10 mouse cellular contexts compared by ENCODE assay signal in the genomic region with DNA sequence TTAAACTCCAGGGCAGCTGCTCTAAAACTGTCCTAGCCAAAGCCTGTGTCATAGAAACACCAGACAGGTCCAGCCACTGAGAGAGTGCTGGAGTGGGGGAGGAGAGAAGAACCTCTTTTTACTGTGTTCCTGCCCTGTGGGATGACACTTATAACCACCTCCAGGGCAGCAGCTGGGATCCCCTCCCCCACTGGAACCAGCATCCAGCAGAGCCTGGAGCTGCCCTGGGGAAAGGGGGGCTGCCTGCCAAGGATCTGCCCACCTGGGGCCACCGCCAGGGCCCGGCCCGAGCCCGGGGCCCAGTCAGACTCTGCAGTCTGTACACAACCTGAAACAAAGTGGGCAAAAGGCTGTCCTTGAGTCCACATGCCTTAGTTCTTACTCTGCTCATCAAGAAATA. TPM values are rescaled to one million over a fixed set of nuclear protein-coding genes. Genes with fewer than 3 reads are reported as not detected.
DNase-seq lines count a peak whose midpoint lies in the region; ATAC-seq and TF ChIP-seq lines count a peak whose summit lies in the region.
"Had no signal": no experiment of that assay in that cellular context is flagged by ENCODE, and none has a peak within 500 bp of the region (broad histone marks: within the 10 kb centered on the region; RNA-seq: fewer than 3 reads in every experiment).

No protein-coding gene starts in this region.

- peak overlapping the region; percentile 59 for H3K27ac ChIP-seq in intestine, embryonic 16.5 days (ENCODE audit: low read length)
- no peak overlapping the region for H3K27ac ChIP-seq in intestine, embryonic 15.5 days
- H3K27ac ChIP-seq in hindbrain, embryonic 16.5 days (ENCODE audit: low read depth, low read length): no peak overlapping the region
- H3K27ac ChIP-seq in kidney, adult 2 months (ENCODE audit: insufficient read depth, low read depth, low read length): no peak overlapping the region
- H3K27ac ChIP-seq: midbrain, embryonic 10.5 days had no signal

- H3K4me1 ChIP-seq in intestine, embryonic 16.5 days (ENCODE audit: control insufficient read depth, insufficient read depth, low read length): peaks cover 18% of the 10 kb centered on the region
- peaks cover 9% of the 10 kb centered on the region for H3K4me1 ChIP-seq in intestine, embryonic 15.5 days (replicated peaks)
- peaks cover 5% of the 10 kb centered on the region for H3K4me1 ChIP-seq in hindbrain, embryonic 16.5 days (ENCODE audit: control insufficient read depth, insufficient read depth, low read depth, low read length)
- H3K4me1 ChIP-seq in kidney, adult 2 months (ENCODE audit: control insufficient read depth, insufficient read depth, low read length): 0 out of 2 replicates have a peak, but pooled peaks cover 4% of the 10 kb centered on the region

- no peak overlapping the region for H3K4me2 ChIP-seq in intestine, embryonic 16.5 days (ENCODE audit: low read depth, low read length)
- no peak overlapping the region for H3K4me2 ChIP-seq in intestine, embryonic 15.5 days (replicated peaks)
- no peak overlapping the region for H3K4me2 ChIP-seq in hindbrain, embryonic 16.5 days (ENCODE audit: low read length)

- H3K9ac ChIP-seq in intestine, embryonic 16.5 days (ENCODE audit: low read depth, low read length): no peak overlapping the region
- H3K9ac ChIP-seq in intestine, embryonic 15.5 days: no peak overlapping the region
- H3K9ac ChIP-seq in hindbrain, embryonic 16.5 days (ENCODE audit: low read depth, low read length): no peak overlapping the region

- no peaks in the 10 kb centered on the region for H3K9me3 ChIP-seq in intestine, embryonic 16.5 days (ENCODE audit: control insufficient read depth, low read length)
- H3K9me3 ChIP-seq in intestine, embryonic 15.5 days: no peaks in the 10 kb centered on the region
- H3K9me3 ChIP-seq in hindbrain, embryonic 16.5 days (ENCODE audit: control insufficient read depth, low read length): no peaks in the 10 kb centered on the region
- H3K9me3 ChIP-seq: midbrain, embryonic 10.5 days had no signal

- TF ChIP-seq POLR2A in kidney, adult 2 months (IDR thresholded peaks at IDR 0.05; ENCODE audit: low read depth, low read length): no peak

- H3K36me3 ChIP-seq in intestine, embryonic 16.5 days (ENCODE audit: control insufficient read depth, insufficient read depth, low read length): no peaks in the 10 kb centered on the region
- no peaks in the 10 kb centered on the region for H3K36me3 ChIP-seq in intestine, embryonic 15.5 days
- H3K36me3 ChIP-seq in hindbrain, embryonic 16.5 days (ENCODE audit: control insufficient read depth, insufficient read depth, low read length): no peaks in the 10 kb centered on the region
- H3K36me3 ChIP-seq in kidney, adult 2 months (ENCODE audit: control insufficient read depth, insufficient read depth, low read length): no peaks in the 10 kb centered on the region
- H3K36me3 ChIP-seq: midbrain, embryonic 10.5 days had no signal

- no peak for ATAC-seq in intestine, embryonic 16.5 days
- ATAC-seq in intestine, embryonic 15.5 days: no peak
- ATAC-seq in hindbrain, embryonic 16.5 days: no peak

- H3K4me3 ChIP-seq in intestine, embryonic 16.5 days (ENCODE audit: low read length): no peak overlapping the region
- no peak overlapping the region for H3K4me3 ChIP-seq in intestine, embryonic 15.5 days (replicated peaks)
- H3K4me3 ChIP-seq in hindbrain, embryonic 16.5 days (ENCODE audit: low read length): no peak overlapping the region
- no peak overlapping the region for H3K4me3 ChIP-seq in kidney, adult 2 months (ENCODE audit: insufficient read depth, low read depth, low read length)
- H3K4me3 ChIP-seq: midbrain, embryonic 10.5 days had no signal

- peak; percentile 50 for DNase-seq in urinary bladder, postnatal 14 days (ENCODE audit: low spot score)
- DNase-seq in urinary bladder, adult 2 months (ENCODE audit: low spot score): no peak
- DNase-seq in gastrocnemius, postnatal 25 days: peak; percentile 71
- DNase-seq in B cell, adult 2 months: no peak
- no peak for DNase-seq in kidney, adult 2 months

- no peak for TF ChIP-seq CTCF in kidney, adult 2 months (conservative IDR thresholded peaks at IDR 0.05; ENCODE audit: insufficient read depth, insufficient read length, low read depth, low read length)

- 36% methylated on average over 4 of the region's 4 CpGs for WGBS in intestine, embryonic 16.5 days
- 49% methylated on average over 4 of the region's 4 CpGs for WGBS in intestine, embryonic 15.5 days
- 29% methylated on average over 4 of the region's 4 CpGs for WGBS in hindbrain, embryonic 16.5 days
- 62% methylated on average over 4 of the region's 4 CpGs for WGBS in kidney, adult 2 months

- H3K27me3 ChIP-seq in intestine, embryonic 16.5 days (replicated peaks; ENCODE audit: control insufficient read depth, insufficient read depth, low read length): no peaks in the 10 kb centered on the region
- H3K27me3 ChIP-seq in intestine, embryonic 15.5 days (replicated peaks): no peaks in the 10 kb centered on the region
- H3K27me3 ChIP-seq in hindbrain, embryonic 16.5 days (replicated peaks; ENCODE audit: control insufficient read depth, insufficient read depth, low read length): no peaks in the 10 kb centered on the region
- H3K27me3 ChIP-seq in kidney, adult 2 months (replicated peaks; ENCODE audit: control insufficient read depth, insufficient read depth, low read length): no peaks in the 10 kb centered on the region

RNA-seq across cellular contexts. Expression of a gene that starts 11.1 kb away (rescaled TPM):
- polyA plus RNA-seq in intestine, embryonic 16.5 days (2015; fragmentation: Nextera tagmentation; extraction: Ambion mirVana): not detected in 2 replicates
- polyA plus RNA-seq in intestine, embryonic 15.5 days (2015; fragmentation: Nextera tagmentation; extraction: Ambion mirVana): 0.11 TPM in 1 of 2 replicates, not detected in the other
- 0.14 TPM in 1 of 2 replicates, not detected in the other for polyA plus RNA-seq in urinary bladder, adult 2 months (2012; rRNA removed)
- under 1 TPM in 1 of 2 experiments, not detected in 1; 0.27 TPM for total RNA-seq in gastrocnemius, postnatal 25 days (2021)
- polyA plus RNA-seq in hindbrain, embryonic 16.5 days (2015; fragmentation: Nextera tagmentation; extraction: Ambion mirVana): 0.10 and 0.22 TPM in 2 replicates
- 0.03 and 0.07 TPM in 2 replicates for polyA plus RNA-seq in kidney, adult 2 months (2012; rRNA removed)
- total RNA-seq: MEL had no signal
- polyA plus RNA-seq: midbrain, embryonic 10.5 days had no signal

RNA-seq across cellular contexts. Expression of a gene that starts 28.3 kb away (rescaled TPM):
- polyA plus RNA-seq in intestine, embryonic 16.5 days (2015; fragmentation: Nextera tagmentation; extraction: Ambion mirVana): 8.1 and 9.0 TPM in 2 replicates
- polyA plus RNA-seq in intestine, embryonic 15.5 days (2015; fragmentation: Nextera tagmentation; extraction: Ambion mirVana): 11.5 and 11.8 TPM in 2 replicates
- polyA plus RNA-seq in urinary bladder, adult 2 months (2012; rRNA removed): 32.9 and 35.1 TPM in 2 replicates
- 10 to 100 TPM; 27.4 to 29.1 TPM for total RNA-seq in gastrocnemius, postnatal 25 days (2021)
- 12.1 and 13.1 TPM in 2 replicates for polyA plus RNA-seq in hindbrain, embryonic 16.5 days (2015; fragmentation: Nextera tagmentation; extraction: Ambion mirVana)
- polyA plus RNA-seq in kidney, adult 2 months (2012; rRNA removed): 11.8 and 12.3 TPM in 2 replicates

Comparison
In these comparisons a context has a peak if more than half of its experiments do, and no peak if none do; other contexts are left out.
1. DNase-seq: peak in urinary bladder, postnatal 14 days (single experiment) and gastrocnemius, postnatal 25 days (single experiment); none in urinary bladder, adult 2 months (single experiment), B cell, adult 2 months (0 of 2) and kidney, adult 2 months (single experiment).